ENCODE assay signal across 26 mouse cellular contexts in the genomic region with DNA sequence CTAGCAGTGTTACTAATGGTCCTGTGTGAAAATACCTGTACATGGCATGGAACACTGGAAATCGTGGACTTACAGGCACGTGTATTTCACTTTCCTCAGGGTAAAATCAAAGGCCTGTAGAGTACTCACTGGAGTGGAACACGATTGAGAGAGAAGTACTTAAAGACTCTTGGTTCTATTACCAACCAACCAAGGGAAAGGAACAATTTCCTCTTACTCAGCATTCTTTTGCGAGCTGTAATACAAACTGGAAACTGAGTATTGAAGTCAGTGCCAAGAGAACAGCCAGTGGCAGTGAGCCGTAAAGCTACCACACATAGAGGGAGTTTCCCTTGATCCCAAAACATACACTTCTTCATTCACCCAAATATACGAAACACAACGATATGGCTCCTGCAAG. TPM values are rescaled to one million over a fixed set of nuclear protein-coding genes. Genes with fewer than 3 reads are reported as not detected.
DNase-seq lines count a peak whose midpoint lies in the region; ATAC-seq and TF ChIP-seq lines count a peak whose summit lies in the region.
"Had no signal": no experiment of that assay in that cellular context is flagged by ENCODE, and none has a peak within 500 bp of the region (broad histone marks: within the 10 kb centered on the region; RNA-seq: fewer than 3 reads in every experiment).

No protein-coding gene starts in this region.

- H3K27ac ChIP-seq in lung, postnatal 0 days (ENCODE audit: low read length) = no peak overlapping the region
- no peak overlapping the region for H3K27ac ChIP-seq in midbrain, embryonic 11.5 days (ENCODE audit: low read depth, low read length)
- H3K27ac ChIP-seq in midbrain, embryonic 14.5 days (replicated peaks; ENCODE audit: low read depth, low read length) = no peak overlapping the region
- H3K27ac ChIP-seq in embryonic fibroblast, embryonic 13.5 days (ENCODE audit: insufficient read depth, low read length) = peak overlapping the region; percentile 45; the same call in 1 of the 2 replicates
- H3K27ac ChIP-seq: forebrain, embryonic 15.5 days; heart, embryonic 15.5 days; hindbrain, embryonic 10.5 days; hindbrain, embryonic 14.5 days; hindbrain, postnatal 0 days had no signal

- TF ChIP-seq POLR2A in embryonic fibroblast, embryonic 13.5 days (IDR thresholded peaks at IDR 0.05; ENCODE audit: low read depth, low read length) = no peak

- no peaks in the 10 kb centered on the region for H3K4me1 ChIP-seq in lung, postnatal 0 days (ENCODE audit: insufficient read depth, low read depth, low read length)
- H3K4me1 ChIP-seq in midbrain, embryonic 11.5 days (ENCODE audit: control insufficient read depth, insufficient read depth, low read length) = peaks cover 3% of the 10 kb centered on the region
- H3K4me1 ChIP-seq in midbrain, embryonic 14.5 days (ENCODE audit: control insufficient read depth, insufficient read depth, low read length) = no peaks in the 10 kb centered on the region
- peaks cover 14% of the 10 kb centered on the region for H3K4me1 ChIP-seq in embryonic fibroblast, embryonic 13.5 days (ENCODE audit: control insufficient read depth, insufficient read depth, low read length)
- H3K4me1 ChIP-seq: forebrain, embryonic 15.5 days; heart, embryonic 12.5 days; heart, embryonic 15.5 days had no signal

- 53% methylated on average over 7 of the region's 7 CpGs for WGBS in lung, postnatal 0 days
- 87% methylated on average over 7 of the region's 7 CpGs for WGBS in midbrain, embryonic 11.5 days
- WGBS in midbrain, embryonic 14.5 days = 87% methylated on average over 7 of the region's 7 CpGs

- ATAC-seq in lung, postnatal 0 days = peak; percentile 67
- no peak for ATAC-seq in midbrain, embryonic 11.5 days (ENCODE audit: low FRiP score)
- no peak for ATAC-seq in midbrain, embryonic 14.5 days (ENCODE audit: low FRiP score, low TSS enrichment)
- ATAC-seq in megakaryocyte progenitor cell, adult 5-6 weeks (replicated peaks; ENCODE audit: poor library complexity) = no peak
- ATAC-seq: activated CD4-positive, CD25-positive, alpha-beta regulatory T cell, adult 4 months; forebrain, embryonic 15.5 days; hindbrain, postnatal 0 days had no signal

- no peak overlapping the region for H3K4me2 ChIP-seq in lung, postnatal 0 days (replicated peaks; ENCODE audit: low read depth, low read length)
- H3K4me2 ChIP-seq in midbrain, embryonic 11.5 days = no peak overlapping the region
- no peak overlapping the region for H3K4me2 ChIP-seq in midbrain, embryonic 14.5 days (ENCODE audit: low read length)
- H3K4me2 ChIP-seq: forebrain, embryonic 15.5 days; heart, embryonic 12.5 days; heart, embryonic 15.5 days; hindbrain, embryonic 14.5 days had no signal

- TF ChIP-seq CTCF in lung, postnatal 0 days (IDR thresholded peaks at IDR 0.05) = no peak
- no peak for TF ChIP-seq CTCF in embryonic fibroblast, embryonic 13.5 days (IDR thresholded peaks at IDR 0.05; ENCODE audit: borderline replicate concordance, insufficient read depth, low read length)

- no peaks in the 10 kb centered on the region for H3K36me3 ChIP-seq in lung, postnatal 0 days (ENCODE audit: insufficient read depth, low read length)
- H3K36me3 ChIP-seq in midbrain, embryonic 11.5 days (ENCODE audit: control insufficient read depth, insufficient read depth, low read length) = no peaks in the 10 kb centered on the region
- no peaks in the 10 kb centered on the region for H3K36me3 ChIP-seq in midbrain, embryonic 14.5 days (ENCODE audit: control insufficient read depth, insufficient read depth, low read length)
- H3K36me3 ChIP-seq: forebrain, embryonic 15.5 days; heart, embryonic 12.5 days; heart, embryonic 15.5 days; hindbrain, embryonic 10.5 days had no signal

- no peak overlapping the region for H3K9ac ChIP-seq in lung, postnatal 0 days (replicated peaks; ENCODE audit: low read depth)
- no peak overlapping the region for H3K9ac ChIP-seq in midbrain, embryonic 11.5 days (ENCODE audit: low read length)
- H3K9ac ChIP-seq in midbrain, embryonic 14.5 days (replicated peaks; ENCODE audit: low read length) = no peak overlapping the region
- H3K9ac ChIP-seq: forebrain, embryonic 15.5 days; heart, embryonic 12.5 days; heart, embryonic 15.5 days; hindbrain, embryonic 14.5 days had no signal

- H3K27me3 ChIP-seq in lung, postnatal 0 days (replicated peaks; ENCODE audit: insufficient read depth, low read length) = no peaks in the 10 kb centered on the region
- no peaks in the 10 kb centered on the region for H3K27me3 ChIP-seq in midbrain, embryonic 11.5 days (ENCODE audit: control insufficient read depth, insufficient read depth, low read length)
- no peaks in the 10 kb centered on the region for H3K27me3 ChIP-seq in midbrain, embryonic 14.5 days (ENCODE audit: control insufficient read depth, insufficient read depth, low read length)
- H3K27me3 ChIP-seq: forebrain, embryonic 15.5 days; heart, embryonic 12.5 days; heart, embryonic 15.5 days had no signal

- no peak for TF ChIP-seq EP300 in lung, postnatal 0 days (IDR thresholded peaks at IDR 0.05)

- no peaks in the 10 kb centered on the region for H3K9me3 ChIP-seq in lung, postnatal 0 days (ENCODE audit: low read length)
- H3K9me3 ChIP-seq in midbrain, embryonic 11.5 days (ENCODE audit: control insufficient read depth, low read length) = no peaks in the 10 kb centered on the region
- no peaks in the 10 kb centered on the region for H3K9me3 ChIP-seq in midbrain, embryonic 14.5 days (ENCODE audit: control insufficient read depth, low read length)
- H3K9me3 ChIP-seq: forebrain, embryonic 15.5 days; heart, embryonic 12.5 days; heart, embryonic 15.5 days; hindbrain, embryonic 10.5 days had no signal

- H3K4me3 ChIP-seq in lung, postnatal 0 days (ENCODE audit: low read depth, low read length) = no peak overlapping the region
- H3K4me3 ChIP-seq in midbrain, embryonic 11.5 days (ENCODE audit: low read depth, low read length) = no peak overlapping the region
- H3K4me3 ChIP-seq in midbrain, embryonic 14.5 days (replicated peaks; ENCODE audit: low read depth, low read length) = no peak overlapping the region
- H3K4me3 ChIP-seq in embryonic fibroblast, embryonic 13.5 days (ENCODE audit: insufficient read depth, low read length) = no peak overlapping the region
- H3K4me3 ChIP-seq: forebrain, embryonic 15.5 days; heart, embryonic 12.5 days; heart, embryonic 15.5 days; hindbrain, embryonic 10.5 days had no signal

- DNase-seq in kidney, adult 9 months = peak; percentile 5
- no peak for DNase-seq in kidney, postnatal 4 days
- DNase-seq in lung, postnatal 0 days (ENCODE audit: low spot score) = peak; percentile 61
- DNase-seq in lung, adult 18-20 months = no peak
- DNase-seq in midbrain, embryonic 11.5 days (ENCODE audit: low spot score, missing footprints) = peak; percentile 21
- DNase-seq in midbrain, embryonic 14.5 days = no peak
- DNase-seq: adrenal gland, postnatal 10 days; adrenal gland, postnatal 36 days; B cell, adult 2 months; cerebellum, adult 18-20 months; cerebellum, adult 9-10 months; cerebellum, postnatal 14 days; gastrocnemius, postnatal 25 days; heart, adult 18-20 months; heart, postnatal 10 days; heart, postnatal 36 days had no signal

RNA-seq across cellular contexts. Expression of a gene that starts 31.9 kb away (rescaled TPM):
- 0.18 and 0.26 TPM in 2 replicates for polyA plus RNA-seq in lung, postnatal 0 days (2015; fragmentation: Nextera tagmentation; extraction: Ambion mirVana)
- 0.25 TPM in 2 replicates for polyA plus RNA-seq in midbrain, embryonic 11.5 days (2014; fragmentation: Nextera tagmentation; extraction: Ambion mirVana)
- polyA plus RNA-seq in midbrain, embryonic 14.5 days (2014; fragmentation: Nextera tagmentation; extraction: Ambion mirVana) = 4.1 and 4.7 TPM in 2 replicates
- 60.0 and 79.4 TPM in 2 replicates for polyA plus RNA-seq in embryonic fibroblast, embryonic 13.5 days (2011; ENCODE audit: insufficient read length, low read depth, missing spikeins)
- total RNA-seq in megakaryocyte progenitor cell, adult 5-6 weeks (2015) = not detected in 2 replicates
- total RNA-seq in megakaryocyte progenitor cell, adult 5-6 weeks (2017) = not detected in 2 replicates
- total RNA-seq: MEL had no signal

RNA-seq across cellular contexts. Expression of a gene that starts 47.1 kb away (rescaled TPM):
- 5.2 and 6.2 TPM in 2 replicates for polyA plus RNA-seq in lung, postnatal 0 days (2015; fragmentation: Nextera tagmentation; extraction: Ambion mirVana)
- polyA plus RNA-seq in midbrain, embryonic 11.5 days (2014; fragmentation: Nextera tagmentation; extraction: Ambion mirVana) = 11.6 and 11.8 TPM in 2 replicates
- polyA plus RNA-seq in midbrain, embryonic 14.5 days (2014; fragmentation: Nextera tagmentation; extraction: Ambion mirVana) = 7.3 and 10.2 TPM in 2 replicates
- polyA plus RNA-seq in embryonic fibroblast, embryonic 13.5 days (2011; ENCODE audit: insufficient read length, low read depth, missing spikeins) = 18.3 and 20.0 TPM in 2 replicates
- total RNA-seq in megakaryocyte progenitor cell, adult 5-6 weeks (2015) = 14.1 and 19.8 TPM in 2 replicates
- total RNA-seq in megakaryocyte progenitor cell, adult 5-6 weeks (2017) = 16.7 and 17.9 TPM in 2 replicates

Comparison
In these comparisons a context has a peak if more than half of its experiments do, and no peak if none do; other contexts are left out.
1. DNase-seq: peak in kidney, adult 9 months (single experiment), lung, postnatal 0 days (single experiment) and midbrain, embryonic 11.5 days (single experiment); none in kidney, postnatal 4 days (0 of 2), lung, adult 18-20 months (0 of 2) and midbrain, embryonic 14.5 days (single experiment).
2. RNA of a gene that starts 31.9 kb away (polyA plus RNA-seq): 60.0 to 79.4 TPM in embryonic fibroblast, embryonic 13.5 days; 4.1 to 4.7 TPM in midbrain, embryonic 14.5 days, 0.18 to 0.26 TPM in lung, postnatal 0 days and 0.25 TPM in midbrain, embryonic 11.5 days; every median in the first group is over 10 times any median in the second.